ENCODE assay signal across 11 mouse cellular contexts in the genomic region with DNA sequence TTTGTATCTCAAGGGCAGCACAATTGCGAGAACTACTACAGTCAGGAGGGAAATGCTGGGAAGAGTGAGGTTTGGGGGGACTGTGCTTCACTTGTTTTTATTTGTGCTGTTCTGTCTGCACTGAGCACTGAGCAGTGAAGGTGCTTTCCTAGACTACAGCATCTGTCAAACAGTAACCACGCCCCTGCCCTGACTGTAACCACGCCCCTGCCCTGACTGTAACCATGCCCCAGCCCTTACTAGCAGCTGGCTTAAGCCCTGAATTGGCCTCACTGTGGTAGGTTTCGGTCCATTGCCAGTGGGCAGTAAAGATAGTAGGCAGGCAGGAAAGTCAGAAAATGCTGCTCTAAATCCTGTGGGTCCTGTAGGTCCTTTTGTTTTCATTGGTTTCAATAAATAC.
DNase-seq lines count a peak whose midpoint lies in the region; ATAC-seq and TF ChIP-seq lines count a peak whose summit lies in the region.
"Had no signal": no experiment of that assay in that cellular context is flagged by ENCODE, and none has a peak within 500 bp of the region (broad histone marks: within the 10 kb centered on the region; RNA-seq: fewer than 3 reads in every experiment).

No protein-coding gene starts in this region.

- H3K36me3 ChIP-seq in hindbrain, postnatal 0 days (ENCODE audit: insufficient read depth, low read length), result no peaks in the 10 kb centered on the region
- no peaks in the 10 kb centered on the region for H3K36me3 ChIP-seq in hindbrain, embryonic 14.5 days (replicated peaks; ENCODE audit: control insufficient read depth, insufficient read depth)
- no peaks in the 10 kb centered on the region for H3K36me3 ChIP-seq in neural tube, embryonic 15.5 days

- no peak for ATAC-seq in hindbrain, postnatal 0 days
- ATAC-seq in hindbrain, embryonic 14.5 days (ENCODE audit: low FRiP score), result no peak
- ATAC-seq in megakaryocyte-erythroid progenitor cell, adult 5-6 weeks (replicated peaks; ENCODE audit: low FRiP score, low TSS enrichment, poor library complexity, severe bottlenecking), result peak; percentile 84
- ATAC-seq in neural tube, embryonic 15.5 days (ENCODE audit: low FRiP score), result no peak
- ATAC-seq: forebrain, postnatal 0 days had no signal

- no peak overlapping the region for H3K4me3 ChIP-seq in hindbrain, postnatal 0 days (ENCODE audit: low read length)
- no peak overlapping the region for H3K4me3 ChIP-seq in hindbrain, embryonic 14.5 days (replicated peaks; ENCODE audit: low read length)
- no peak overlapping the region for H3K4me3 ChIP-seq in layer of hippocampus, adult 2 months
- H3K4me3 ChIP-seq in neural tube, embryonic 15.5 days (replicated peaks), result no peak overlapping the region

- no peaks in the 10 kb centered on the region for H3K27me3 ChIP-seq in hindbrain, postnatal 0 days (ENCODE audit: insufficient read depth, low read length)
- H3K27me3 ChIP-seq in hindbrain, embryonic 14.5 days (ENCODE audit: control insufficient read depth, insufficient read depth, low read length), result no peaks in the 10 kb centered on the region
- H3K27me3 ChIP-seq in neural tube, embryonic 15.5 days (replicated peaks), result no peaks in the 10 kb centered on the region

- DNase-seq in hindbrain, postnatal 0 days (ENCODE audit: low spot score), result peak; percentile 9
- DNase-seq in hindbrain, embryonic 14.5 days (ENCODE audit: low spot score), result no peak
- DNase-seq in NIH3T3 (ENCODE audit: low read depth), result peak; percentile 16
- DNase-seq in kidney, adult 18-20 months, result peak; percentile 19
- no peak for DNase-seq in layer of hippocampus, adult 2 months (ENCODE audit: low spot score in 2 of 2)
- no peak for DNase-seq in urinary bladder, postnatal 10 days (ENCODE audit: low spot score)
- DNase-seq: cerebellum, adult 11-12 months; forebrain, postnatal 0 days; right cerebral cortex, postnatal 14 days had no signal

- no peak overlapping the region for H3K4me2 ChIP-seq in hindbrain, postnatal 0 days (ENCODE audit: low read depth, low read length)
- no peak overlapping the region for H3K4me2 ChIP-seq in hindbrain, embryonic 14.5 days (replicated peaks)
- H3K4me2 ChIP-seq in neural tube, embryonic 15.5 days, result no peak overlapping the region

- H3K9ac ChIP-seq in hindbrain, postnatal 0 days (replicated peaks; ENCODE audit: low read length), result no peak overlapping the region
- no peak overlapping the region; the same call in 1 of the 2 replicates for H3K9ac ChIP-seq in hindbrain, embryonic 14.5 days
- H3K9ac ChIP-seq in neural tube, embryonic 15.5 days (replicated peaks), result no peak overlapping the region
- H3K9ac ChIP-seq: forebrain, postnatal 0 days had no signal

- 60% methylated on average over 4 of the region's 4 CpGs for WGBS in hindbrain, postnatal 0 days
- WGBS in hindbrain, embryonic 14.5 days, result 59% methylated on average over 4 of the region's 4 CpGs
- 52% methylated on average over 4 of the region's 4 CpGs for WGBS in neural tube, embryonic 15.5 days

- H3K4me1 ChIP-seq in hindbrain, postnatal 0 days (ENCODE audit: insufficient read depth, low read length), result no peaks in the 10 kb centered on the region
- no peaks in the 10 kb centered on the region for H3K4me1 ChIP-seq in hindbrain, embryonic 14.5 days (replicated peaks; ENCODE audit: control insufficient read depth, insufficient read depth, low read length)
- H3K4me1 ChIP-seq in neural tube, embryonic 15.5 days, result no peaks in the 10 kb centered on the region; the same call in 1 of the 2 replicates

- no peak overlapping the region for H3K27ac ChIP-seq in hindbrain, postnatal 0 days
- no peak overlapping the region for H3K27ac ChIP-seq in hindbrain, embryonic 14.5 days
- H3K27ac ChIP-seq in layer of hippocampus, adult 2 months, result no peak overlapping the region
- no peak overlapping the region for H3K27ac ChIP-seq in neural tube, embryonic 15.5 days (replicated peaks)

- no peaks in the 10 kb centered on the region for H3K9me3 ChIP-seq in hindbrain, postnatal 0 days (ENCODE audit: low read length)
- H3K9me3 ChIP-seq in hindbrain, embryonic 14.5 days (ENCODE audit: control insufficient read depth, low read length), result no peaks in the 10 kb centered on the region
- no peaks in the 10 kb centered on the region for H3K9me3 ChIP-seq in neural tube, embryonic 15.5 days (replicated peaks)

- no peak for TF ChIP-seq CTCF in hindbrain, postnatal 0 days (IDR thresholded peaks at IDR 0.05; ENCODE audit: low read depth)
- no peak for TF ChIP-seq CTCF in layer of hippocampus, adult 2 months (conservative IDR thresholded peaks at IDR 0.05)

Comparison
In these comparisons a context has a peak if more than half of its experiments do, and no peak if none do; other contexts are left out.
1. DNase-seq: peak in hindbrain, postnatal 0 days (single experiment), NIH3T3 (single experiment) and kidney, adult 18-20 months (single experiment); none in hindbrain, embryonic 14.5 days (single experiment), layer of hippocampus, adult 2 months (0 of 2) and urinary bladder, postnatal 10 days (single experiment).